Mouse (Mus musculus) intestine, postnatal 0 days (tissue): ENCODE measurements around the gene Dda1. TPM values are rescaled to one million over a fixed set of nuclear protein-coding genes. Genes with fewer than 3 reads are reported as not detected.

Source experiments
- ATAC-seq: fragments of 200-750 bp; cut with Nextera tagmentation; 2 replicates; pipeline ENCODE4 v1.8.0; 2017; ENCODE audit warnings: mild to moderate bottlenecking, moderate TSS enrichment, moderate library complexity
- H3K27ac ChIP-seq: fragments of 300-500 bp; sonication (generic); 2 replicates; pipeline ENCODE4 v1.5.1; 2014; ENCODE audit warnings: mild to moderate bottlenecking, low read depth, low read length, moderate library complexity
- H3K27me3 ChIP-seq: fragments of 300-500 bp; sonication (generic); replicated peaks from 2 replicates; pipeline ENCODE4 v1.6.1; 2014; ENCODE audit warnings: low read length, mixed read lengths; ENCODE audit not compliant: control insufficient read depth, insufficient read depth
- H3K36me3 ChIP-seq: fragments of 300-500 bp; sonication (generic); 2 replicates; pipeline ENCODE4 v1.6.1; 2014; ENCODE audit warnings: mild to moderate bottlenecking, moderate library complexity; ENCODE audit not compliant: control insufficient read depth, insufficient read depth
- H3K4me1 ChIP-seq: fragments of 300-500 bp; sonication (generic); replicated peaks from 2 replicates; pipeline ENCODE4 v1.6.1; 2014; ENCODE audit warnings: antibody characterized with exemption, low read length, mixed read lengths; ENCODE audit not compliant: control insufficient read depth, insufficient read depth
- H3K4me2 ChIP-seq: fragments of 300-500 bp; sonication (generic); replicated peaks from 2 replicates; pipeline ENCODE4 v1.6.1; 2014; ENCODE audit warnings: low read depth, mild to moderate bottlenecking, moderate library complexity
- H3K4me3 ChIP-seq: fragments of 300-500 bp; sonication (generic); 2 replicates; pipeline ENCODE4 v1.5.1; 2014; ENCODE audit warnings: low read depth, low read length
- H3K9ac ChIP-seq: fragments of 300-500 bp; sonication (generic); 2 replicates; pipeline ENCODE4 v1.6.1; 2014; ENCODE audit warnings: mild to moderate bottlenecking, low read depth, low read length
- H3K9me3 ChIP-seq: fragments of 300-500 bp; sonication (generic); 2 replicates; pipeline ENCODE4 v1.6.1; 2016; ENCODE audit warnings: mixed run types; ENCODE audit not compliant: control insufficient read depth
- CTCF ChIP-seq: sonication (generic); IDR thresholded peaks from 2 replicates; pipeline ENCODE4 v1.5.1; 2016; ENCODE audit warnings: low read depth, mild to moderate bottlenecking, control low read depth, antibody characterized with exemption, moderate library complexity
- WGBS: fragments of 180-500 bp; shearing (Covaris S2); extraction: QIAGEN DNeasy Blood & Tissue Kit; methylation state at CpG from one replicate; pipeline ENCODE4 v1.1.7; 2014; 5-methylcytosine and 5-hydroxymethylcytosine counted together
- polyA plus RNA-seq: library from polyadenylated mRNA; unstranded; fragments of >200 nt; fragmentation: Nextera tagmentation; extraction: Ambion mirVana; gene quantifications from 2 replicates; pipeline ENCODE4 v1.2.1, GENCODE M21; 2015

The Dda1 gene
- polyA plus RNA-seq, 1 experiment from 2014 or later = 82.8 TPM

- H3K27me3 ChIP-seq = no peaks in the 10 kb centered on the region
- H3K27ac ChIP-seq = peak overlapping the region; percentile 80
- no peaks in the 10 kb centered on the region for H3K9me3 ChIP-seq
- ATAC-seq = peak; percentile 73
- H3K4me3 ChIP-seq = peak overlapping the region; percentile 65
- peak overlapping the region; percentile 64 for H3K9ac ChIP-seq
- peaks cover 33% of the 10 kb centered on the region for H3K36me3 ChIP-seq
- H3K4me1 ChIP-seq = no peaks in the 10 kb centered on the region; the same call in 1 of the 2 replicates
- TF ChIP-seq CTCF = peak; percentile 53
- peak overlapping the region; percentile 85 for H3K4me2 ChIP-seq
- under 1% methylated on average over 101 of the region's 121 CpGs for WGBS
These were observed 7.3 kb downstream of the Dda1 start for GRCm38 (mm10) chr8:71476099-71476940.

- Histone ChIP-seq H3K9me3 (no peaks in the 10 kb centered on the region), H3K27ac (no peak overlapping the region), H3K4me2 (peak overlapping the region; percentile 85), H3K4me1 (no peaks in the 10 kb centered on the region; the same call in 1 of the 2 replicates), H3K4me3 (peak overlapping the region; percentile 65; the same call in 1 of the 2 replicates), H3K27me3 (no peaks in the 10 kb centered on the region), H3K9ac (0 out of 2 replicates have a peak overlapping the region, but pooled peaks have one; percentile 64), H3K36me3 (peaks cover 23% of the 10 kb centered on the region)
- 56% methylated on average over 14 of the region's 14 CpGs for WGBS
- no peak for ATAC-seq
- peak; percentile 71 for TF ChIP-seq CTCF
These were observed 8.3 kb downstream of the Dda1 start for GRCm38 (mm10) chr8:71477196-71477845.

- Histone ChIP-seq H3K4me1 (no peaks in the 10 kb centered on the region; the same call in 1 of the 2 replicates), H3K27ac (no peak overlapping the region), H3K27me3 (no peaks in the 10 kb centered on the region), H3K4me3 (no peak overlapping the region), H3K36me3 (peaks cover 10% of the 10 kb centered on the region; the same call in 1 of the 2 replicates), H3K9me3 (no peaks in the 10 kb centered on the region), H3K9ac (no peak overlapping the region), H3K4me2 (no peak overlapping the region)
- no peak for ATAC-seq
- TF ChIP-seq CTCF = no peak
- 92% methylated on average over 11 of the region's 11 CpGs for WGBS
These were observed 9.9 kb downstream of the Dda1 start for GRCm38 (mm10) chr8:71478943-71479342.

DNA sequence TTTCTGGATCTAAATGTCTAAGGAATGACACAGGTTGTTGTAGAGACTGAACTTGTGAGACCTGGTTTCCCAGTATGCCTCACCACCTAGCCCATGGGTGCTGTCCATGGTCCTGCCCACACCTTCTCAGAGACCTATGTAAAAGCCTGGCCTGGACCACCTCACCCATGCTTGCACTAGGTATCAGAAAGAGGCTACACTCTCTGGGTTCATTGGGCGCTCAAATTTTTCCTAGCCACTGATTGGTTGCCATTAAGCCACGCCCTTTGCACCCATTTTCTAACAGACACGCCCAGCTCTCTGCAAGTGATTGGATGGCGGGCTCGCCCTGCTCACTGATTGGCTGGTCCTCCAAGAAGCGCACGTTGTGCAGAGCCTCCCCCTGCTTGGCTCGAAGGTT, 14.9 kb downstream of the Dda1 start:
- ATAC-seq = no peak
- H3K27me3 ChIP-seq = no peaks in the 10 kb centered on the region
- H3K4me2 ChIP-seq = no peak overlapping the region
- H3K9me3 ChIP-seq = no peaks in the 10 kb centered on the region
- peaks cover 6% of the 10 kb centered on the region for H3K4me1 ChIP-seq
- no peak for TF ChIP-seq CTCF
- no peak overlapping the region for H3K9ac ChIP-seq
- no peak overlapping the region for H3K4me3 ChIP-seq
- no peak overlapping the region for H3K27ac ChIP-seq
- H3K36me3 ChIP-seq = 0 out of 2 replicates have a peak, but pooled peaks cover 2% of the 10 kb centered on the region
- WGBS = 55% methylated on average over 8 of the region's 8 CpGs

GRCm38 (mm10) chr8:71484736-71485135, 15.7 kb downstream of the Dda1 start:
- TF ChIP-seq CTCF = no peak

More at GRCm38 (mm10) chr8:71484736-71485135, 15.7 kb downstream of the Dda1 start:
- Histone ChIP-seq H3K27me3 (no peaks in the 10 kb centered on the region), H3K36me3 (no peaks in the 10 kb centered on the region), H3K4me3 (no peak overlapping the region), H3K9me3 (no peaks in the 10 kb centered on the region), H3K9ac (no peak overlapping the region), H3K4me1 (peaks cover 9% of the 10 kb centered on the region), H3K27ac (no peak overlapping the region), H3K4me2 (peak overlapping the region; percentile 93; the same call in 1 of the 2 replicates)
- no peak for ATAC-seq
- WGBS = 91% methylated on average over 19 of the region's 19 CpGs
